27 mouse cellular contexts compared by ENCODE assay signal in the genomic region with DNA sequence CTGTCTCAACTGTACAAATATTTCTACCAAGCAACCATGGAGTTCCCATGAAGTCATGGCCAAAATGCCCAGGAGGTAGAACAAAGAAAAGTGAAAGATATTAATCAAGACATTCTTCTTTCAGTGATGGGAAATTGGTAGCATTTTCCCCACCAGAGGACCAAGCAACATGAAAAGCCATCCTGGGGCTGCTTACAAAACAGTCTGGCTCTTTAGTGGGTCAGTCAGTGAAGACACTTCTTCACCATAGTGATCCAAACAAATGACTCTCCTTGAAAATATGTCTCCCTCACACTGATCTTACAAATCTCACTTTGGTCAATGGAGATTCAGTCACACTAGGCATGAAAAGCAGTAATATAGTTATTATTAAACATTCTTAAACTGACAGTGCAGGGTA.
DNase-seq lines count a peak whose midpoint lies in the region; ATAC-seq and TF ChIP-seq lines count a peak whose summit lies in the region.
"Had no signal": no experiment of that assay in that cellular context is flagged by ENCODE, and none has a peak within 500 bp of the region (broad histone marks: within the 10 kb centered on the region; RNA-seq: fewer than 3 reads in every experiment).

No protein-coding gene starts in this region.

- H3K36me3 ChIP-seq in hindbrain, embryonic 11.5 days (ENCODE audit: control insufficient read depth, insufficient read depth, low read length), result no peaks in the 10 kb centered on the region
- no peaks in the 10 kb centered on the region for H3K36me3 ChIP-seq in hindbrain, embryonic 12.5 days
- no peaks in the 10 kb centered on the region for H3K36me3 ChIP-seq in midbrain, postnatal 0 days (ENCODE audit: insufficient read depth, low read length)
- H3K36me3 ChIP-seq in midbrain, embryonic 15.5 days (replicated peaks), result no peaks in the 10 kb centered on the region
- H3K36me3 ChIP-seq in hindbrain, embryonic 16.5 days (ENCODE audit: control insufficient read depth, insufficient read depth, low read length), result no peaks in the 10 kb centered on the region
- H3K36me3 ChIP-seq: embryonic facial prominence, embryonic 12.5 days; embryonic facial prominence, embryonic 15.5 days; G1E; heart, embryonic 12.5 days; heart, embryonic 15.5 days had no signal

- TF ChIP-seq POLR2A in brain, embryonic 14.5 days (IDR thresholded peaks at IDR 0.05; ENCODE audit: borderline replicate concordance, extremely low read depth, insufficient read depth, insufficient read length, poor library complexity, severe bottlenecking), result no peak

- H3K4me1 ChIP-seq in hindbrain, embryonic 11.5 days (replicated peaks; ENCODE audit: control insufficient read depth, insufficient read depth, low read length), result no peaks in the 10 kb centered on the region
- H3K4me1 ChIP-seq in hindbrain, embryonic 12.5 days, result no peaks in the 10 kb centered on the region
- no peaks in the 10 kb centered on the region for H3K4me1 ChIP-seq in midbrain, postnatal 0 days (ENCODE audit: insufficient read depth, low read length)
- no peaks in the 10 kb centered on the region for H3K4me1 ChIP-seq in midbrain, embryonic 15.5 days
- no peaks in the 10 kb centered on the region for H3K4me1 ChIP-seq in hindbrain, embryonic 16.5 days (ENCODE audit: control insufficient read depth, insufficient read depth, low read depth, low read length)
- H3K4me1 ChIP-seq: embryonic facial prominence, embryonic 12.5 days; embryonic facial prominence, embryonic 15.5 days; heart, embryonic 12.5 days; heart, embryonic 15.5 days had no signal

- H3K4me2 ChIP-seq in hindbrain, embryonic 11.5 days (replicated peaks; ENCODE audit: low read depth, low read length), result no peak overlapping the region
- H3K4me2 ChIP-seq in hindbrain, embryonic 12.5 days (replicated peaks), result no peak overlapping the region
- H3K4me2 ChIP-seq in midbrain, postnatal 0 days (ENCODE audit: low read depth, low read length, poor library complexity, severe bottlenecking), result no peak overlapping the region
- H3K4me2 ChIP-seq in midbrain, embryonic 15.5 days, result no peak overlapping the region
- no peak overlapping the region for H3K4me2 ChIP-seq in hindbrain, embryonic 16.5 days (ENCODE audit: low read length)
- H3K4me2 ChIP-seq: embryonic facial prominence, embryonic 12.5 days; embryonic facial prominence, embryonic 15.5 days; heart, embryonic 12.5 days; heart, embryonic 15.5 days had no signal

- no peaks in the 10 kb centered on the region for H3K27me3 ChIP-seq in hindbrain, embryonic 11.5 days (ENCODE audit: control insufficient read depth, insufficient read depth, low read length)
- H3K27me3 ChIP-seq in hindbrain, embryonic 12.5 days, result no peaks in the 10 kb centered on the region
- H3K27me3 ChIP-seq in midbrain, postnatal 0 days (ENCODE audit: insufficient read depth, low read length), result no peaks in the 10 kb centered on the region
- H3K27me3 ChIP-seq in midbrain, embryonic 15.5 days (replicated peaks), result no peaks in the 10 kb centered on the region
- H3K27me3 ChIP-seq in hindbrain, embryonic 16.5 days (replicated peaks; ENCODE audit: control insufficient read depth, insufficient read depth, low read length), result no peaks in the 10 kb centered on the region
- H3K27me3 ChIP-seq: CH12.LX; embryonic facial prominence, embryonic 12.5 days; embryonic facial prominence, embryonic 15.5 days; heart, embryonic 12.5 days; heart, embryonic 15.5 days had no signal

- DNase-seq in hindbrain, embryonic 11.5 days (ENCODE audit: low spot score), result no peak
- DNase-seq in midbrain, postnatal 0 days (ENCODE audit: low spot score), result peak; percentile 45
- DNase-seq in brain, embryonic 14.5 days (ENCODE audit: low read depth), result peak; percentile 30
- no peak for DNase-seq in cerebellum, postnatal 14 days
- DNase-seq in urinary bladder, postnatal 4 days (ENCODE audit: low spot score in 2 of 2), result no peak
- DNase-seq: adrenal gland, adult 2 months; adrenal gland, postnatal 14 days; B cell, adult 2 months; cerebellum, adult 18-20 months; cerebellum, adult 9-10 months; cerebellum, postnatal 25 days; forebrain, postnatal 0 days; gastrocnemius, postnatal 25 days; heart, adult 18-20 months; heart, postnatal 10 days; heart, postnatal 36 days had no signal

- H3K4me3 ChIP-seq in hindbrain, embryonic 11.5 days (ENCODE audit: low read depth, low read length), result no peak overlapping the region
- no peak overlapping the region for H3K4me3 ChIP-seq in hindbrain, embryonic 12.5 days
- H3K4me3 ChIP-seq in midbrain, postnatal 0 days (ENCODE audit: low read depth, low read length), result no peak overlapping the region
- no peak overlapping the region for H3K4me3 ChIP-seq in midbrain, embryonic 15.5 days
- no peak overlapping the region for H3K4me3 ChIP-seq in hindbrain, embryonic 16.5 days (ENCODE audit: low read length)
- H3K4me3 ChIP-seq: embryonic facial prominence, embryonic 12.5 days; embryonic facial prominence, embryonic 15.5 days; heart, embryonic 12.5 days; heart, embryonic 15.5 days had no signal

- no peaks in the 10 kb centered on the region for H3K9me3 ChIP-seq in hindbrain, embryonic 11.5 days (ENCODE audit: control insufficient read depth, low read length)
- H3K9me3 ChIP-seq in hindbrain, embryonic 12.5 days (replicated peaks), result no peaks in the 10 kb centered on the region
- no peaks in the 10 kb centered on the region for H3K9me3 ChIP-seq in midbrain, postnatal 0 days (ENCODE audit: low read length)
- H3K9me3 ChIP-seq in midbrain, embryonic 15.5 days, result no peaks in the 10 kb centered on the region
- no peaks in the 10 kb centered on the region for H3K9me3 ChIP-seq in hindbrain, embryonic 16.5 days (ENCODE audit: control insufficient read depth, low read length)
- H3K9me3 ChIP-seq: embryonic facial prominence, embryonic 12.5 days; embryonic facial prominence, embryonic 15.5 days; heart, embryonic 12.5 days; heart, embryonic 15.5 days had no signal

- H3K9ac ChIP-seq in hindbrain, embryonic 11.5 days (ENCODE audit: low read depth, low read length), result no peak overlapping the region
- H3K9ac ChIP-seq in hindbrain, embryonic 12.5 days, result no peak overlapping the region
- H3K9ac ChIP-seq in midbrain, postnatal 0 days (replicated peaks; ENCODE audit: low read length, poor library complexity, severe bottlenecking), result no peak overlapping the region
- H3K9ac ChIP-seq in midbrain, embryonic 15.5 days, result no peak overlapping the region
- no peak overlapping the region for H3K9ac ChIP-seq in hindbrain, embryonic 16.5 days (ENCODE audit: low read depth, low read length)
- H3K9ac ChIP-seq: embryonic facial prominence, embryonic 12.5 days; embryonic facial prominence, embryonic 15.5 days; forebrain, postnatal 0 days; heart, embryonic 12.5 days; heart, embryonic 15.5 days had no signal

- H3K27ac ChIP-seq in hindbrain, embryonic 11.5 days (ENCODE audit: low read depth, low read length), result no peak overlapping the region
- H3K27ac ChIP-seq in hindbrain, embryonic 12.5 days, result no peak overlapping the region
- no peak overlapping the region for H3K27ac ChIP-seq in midbrain, postnatal 0 days (ENCODE audit: low read depth, low read length)
- no peak overlapping the region for H3K27ac ChIP-seq in midbrain, embryonic 15.5 days
- no peak overlapping the region for H3K27ac ChIP-seq in hindbrain, embryonic 16.5 days (ENCODE audit: low read depth, low read length)
- H3K27ac ChIP-seq: embryonic facial prominence, embryonic 12.5 days; embryonic facial prominence, embryonic 15.5 days; heart, embryonic 15.5 days had no signal

- ATAC-seq in hindbrain, embryonic 11.5 days (ENCODE audit: low FRiP score), result peak; percentile 54; the same call in 1 of the 2 replicates
- ATAC-seq in hindbrain, embryonic 12.5 days (ENCODE audit: low FRiP score), result no peak
- no peak; the same call in 1 of the 2 replicates for ATAC-seq in midbrain, postnatal 0 days (ENCODE audit: low FRiP score)
- no peak for ATAC-seq in midbrain, embryonic 15.5 days (replicated peaks)
- ATAC-seq in hindbrain, embryonic 16.5 days, result peak; percentile 80
- ATAC-seq: forebrain, embryonic 14.5 days; forebrain, postnatal 0 days; intestine, postnatal 0 days had no signal

- no peak for TF ChIP-seq CTCF in midbrain, postnatal 0 days (IDR thresholded peaks at IDR 0.05)
- no peak for TF ChIP-seq CTCF in brain, embryonic 14.5 days (IDR thresholded peaks at IDR 0.05; ENCODE audit: borderline replicate concordance, extremely low read depth, insufficient read depth, insufficient read length)

Comparison
In these comparisons a context has a peak if more than half of its experiments do, and no peak if none do; other contexts are left out.
1. ATAC-seq: peak in hindbrain, embryonic 11.5 days (single experiment) and hindbrain, embryonic 16.5 days (single experiment); none in hindbrain, embryonic 12.5 days (single experiment), midbrain, postnatal 0 days (single experiment) and midbrain, embryonic 15.5 days (single experiment).
2. DNase-seq: peak in midbrain, postnatal 0 days (single experiment) and brain, embryonic 14.5 days (single experiment); none in hindbrain, embryonic 11.5 days (single experiment), cerebellum, postnatal 14 days (0 of 2) and urinary bladder, postnatal 4 days (0 of 2).